Mouse (Mus musculus) B cell, adult 2 months (primary cell): Measurements from ENCODE around the gene Reg3d.
"Not testable (repeated sequence)": the region's sequence is repeated elsewhere in the genome, so short reads cannot be mapped to it uniquely, and the experiment has no call there.

Experiments
- DNase-seq, 2 experiments: peaks; one replicate each; pipeline ENCODE4 v3.0.0; 2022

Reg3d gene

DNA sequence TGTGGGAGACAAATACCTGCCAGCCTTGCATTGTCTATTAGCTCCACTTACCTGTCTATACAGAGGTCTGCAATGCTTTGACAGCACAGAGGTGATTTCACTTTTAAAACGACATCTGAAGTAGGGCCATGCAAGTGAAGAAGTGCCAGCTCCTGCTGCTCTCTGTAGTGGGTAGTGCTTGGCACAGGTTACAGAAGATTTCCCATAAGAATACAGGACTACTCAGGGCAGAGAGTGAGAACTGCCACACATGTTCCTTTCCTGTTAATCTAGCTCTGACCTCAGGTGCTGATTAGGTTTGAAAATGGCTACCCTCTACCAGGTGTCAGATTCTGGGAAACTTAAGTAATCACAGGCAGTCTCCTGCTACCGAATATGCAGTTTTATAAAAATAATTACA, at the start of gene Reg3d:
Reg3d (minus strand) TSS at position 101 of the 400 bp plus-strand sequence.
- no peak for DNase-seq

DNA sequence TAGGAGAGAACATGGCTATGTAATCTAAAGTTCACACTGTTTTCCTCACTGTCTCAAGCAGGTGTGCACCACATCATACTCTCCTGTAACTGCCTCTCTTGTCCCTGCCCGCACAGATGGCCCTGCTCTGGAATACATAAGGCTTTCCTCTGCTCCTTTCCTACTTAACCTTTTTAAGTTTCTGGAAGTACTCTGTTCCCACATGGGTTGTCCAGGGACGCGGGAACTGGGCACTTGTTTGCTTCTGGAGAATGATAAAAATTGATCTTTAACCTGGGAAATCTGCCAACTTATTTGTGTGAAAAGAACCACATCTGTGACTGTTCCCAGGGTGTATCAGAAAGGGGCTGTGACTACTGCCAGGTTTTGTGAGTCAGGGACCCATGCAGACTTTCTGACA, 46.8 kb upstream of the Reg3d start:
- DNase-seq: no peak

DNA sequence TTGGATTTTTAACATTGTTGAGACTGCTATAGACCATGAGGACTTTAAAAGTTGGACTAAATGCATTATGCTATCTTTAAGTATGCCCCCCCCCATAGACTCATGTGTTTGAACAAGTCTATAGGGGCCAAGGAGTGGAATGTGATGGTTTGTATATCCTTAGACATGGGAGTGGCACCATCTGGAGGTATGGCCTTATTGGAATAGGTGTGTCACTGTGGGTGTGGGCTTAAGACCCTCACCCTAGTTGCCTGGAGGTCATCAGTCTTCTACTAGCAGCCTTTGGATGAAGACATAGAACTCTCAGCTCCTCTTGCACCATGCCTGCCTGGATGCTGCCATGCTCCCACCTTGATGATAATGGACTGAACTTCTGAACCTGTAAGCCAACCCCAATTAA, 43.7 kb upstream of the Reg3d start, which contains the start of gene Reg1:
Reg1 (plus strand) TSS at position 301 of the 400 bp plus-strand sequence.
- DNase-seq: not testable (repeated sequence)

DNA sequence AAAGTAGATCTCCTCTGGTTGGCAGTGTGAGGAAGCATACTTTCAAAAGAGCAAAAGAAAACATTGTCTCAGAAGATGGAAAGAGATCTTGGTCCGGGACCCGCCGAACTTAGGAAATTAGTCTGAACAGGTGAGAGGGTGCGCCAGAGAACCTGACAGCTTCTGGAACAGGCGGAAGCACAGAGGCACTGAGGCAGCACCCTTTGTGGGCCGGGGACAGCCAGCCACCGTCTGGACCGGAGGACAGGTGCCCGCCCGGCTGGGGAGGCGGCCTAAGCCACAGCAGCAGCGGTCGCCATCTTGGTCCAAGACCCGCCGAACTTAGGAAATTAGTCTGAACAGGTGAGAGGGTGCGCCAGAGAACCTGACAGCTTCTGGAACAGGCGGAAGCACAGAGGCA, 16.7 kb upstream of the Reg3d start, which contains the start of gene Reg2:
Reg2 (plus strand) TSS at position 301 of the 400 bp plus-strand sequence.
- DNase-seq: not testable (repeated sequence)

DNA sequence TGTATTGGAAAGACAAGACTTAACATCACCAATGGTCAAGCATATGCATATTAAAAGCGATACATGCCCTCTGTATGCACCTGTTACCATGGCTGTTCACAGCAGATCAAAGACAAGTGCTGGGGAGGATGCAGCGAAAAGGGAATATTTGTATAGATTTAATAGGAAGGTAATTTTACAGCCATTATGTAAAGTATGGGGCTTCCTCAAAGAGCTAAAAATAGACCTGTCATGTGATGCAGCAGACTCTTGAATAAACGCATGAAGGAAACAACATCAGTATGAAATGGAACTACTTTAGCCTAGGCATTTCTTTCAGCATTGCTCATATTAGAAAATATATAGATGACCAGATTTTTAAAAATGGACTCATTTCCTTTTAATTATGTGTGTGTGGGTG, 6.9 kb upstream of the Reg3d start:
- DNase-seq: no peak

DNA sequence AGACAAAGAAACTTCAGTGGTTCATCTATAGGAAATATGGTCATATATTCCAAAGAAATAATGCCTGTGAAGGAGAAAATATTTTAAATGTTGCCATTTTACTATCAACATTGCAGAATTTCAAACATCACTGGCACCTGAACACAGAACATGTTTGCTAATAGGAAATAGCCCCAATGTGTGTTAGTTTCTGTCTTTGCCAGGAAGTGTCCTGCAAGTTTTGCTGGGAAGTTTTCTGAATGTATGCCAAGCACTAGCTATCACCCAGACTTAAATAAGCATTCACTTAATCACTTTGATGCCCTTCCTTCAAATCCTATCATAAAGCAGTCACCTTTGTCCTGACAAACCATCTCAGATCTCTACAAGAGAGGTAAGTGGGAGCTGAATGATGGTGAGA, 1.7 kb upstream of the Reg3d start, which contains the start of gene Reg3a:
Reg3a (plus strand) TSS at position 301 of the 400 bp plus-strand sequence.
- DNase-seq: no peak

DNA sequence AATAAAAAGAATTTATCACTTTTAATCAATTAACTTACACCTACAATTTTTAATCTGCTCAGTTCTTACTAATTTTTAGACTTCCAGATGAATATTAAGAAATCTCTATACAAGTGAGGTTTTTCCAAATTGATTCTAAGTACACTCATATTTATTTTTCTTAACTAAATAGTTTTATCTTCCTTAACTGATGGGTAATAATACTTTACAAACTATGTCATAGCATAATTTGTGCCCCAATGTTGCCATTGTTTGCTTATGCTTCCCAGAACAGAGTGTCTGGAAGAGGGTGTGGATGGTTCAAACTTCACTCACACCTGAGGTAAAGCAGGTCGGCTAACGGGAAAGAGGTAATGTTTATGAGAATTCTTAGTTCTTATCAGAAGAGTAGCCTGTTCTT, 8.3 kb downstream of the Reg3d start, which contains the start of gene Reg3b:
Reg3b (plus strand) TSS at position 301 of the 400 bp plus-strand sequence.
- no peak for DNase-seq

DNA sequence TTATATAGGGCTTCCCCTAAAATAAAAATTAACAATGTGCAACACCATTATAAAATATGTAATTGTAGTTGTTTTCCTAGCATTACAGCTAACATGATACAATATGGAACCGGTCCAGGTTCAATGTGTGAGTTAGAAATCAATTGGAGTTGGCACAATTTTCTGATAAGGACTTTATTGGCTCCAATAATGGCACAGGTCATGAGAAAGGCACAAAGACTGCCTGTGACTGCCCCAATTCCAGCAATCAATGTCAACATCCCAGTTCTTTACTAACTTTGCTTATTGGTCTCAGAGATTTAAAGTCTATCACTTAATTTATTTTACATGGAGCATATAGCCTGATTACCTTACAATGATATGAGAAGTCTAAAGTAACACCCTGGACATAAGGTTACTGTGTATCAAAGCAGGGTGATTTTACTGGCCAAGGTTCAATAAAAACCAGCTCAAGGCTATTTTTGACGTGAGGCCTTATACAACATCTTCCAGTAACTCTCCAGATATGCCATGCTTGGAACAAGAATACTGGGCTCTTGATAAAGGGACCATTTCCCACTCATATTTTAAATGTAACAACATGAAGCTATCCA, 16.6 kb downstream of the Reg3d start:
- no peak for DNase-seq

DNA sequence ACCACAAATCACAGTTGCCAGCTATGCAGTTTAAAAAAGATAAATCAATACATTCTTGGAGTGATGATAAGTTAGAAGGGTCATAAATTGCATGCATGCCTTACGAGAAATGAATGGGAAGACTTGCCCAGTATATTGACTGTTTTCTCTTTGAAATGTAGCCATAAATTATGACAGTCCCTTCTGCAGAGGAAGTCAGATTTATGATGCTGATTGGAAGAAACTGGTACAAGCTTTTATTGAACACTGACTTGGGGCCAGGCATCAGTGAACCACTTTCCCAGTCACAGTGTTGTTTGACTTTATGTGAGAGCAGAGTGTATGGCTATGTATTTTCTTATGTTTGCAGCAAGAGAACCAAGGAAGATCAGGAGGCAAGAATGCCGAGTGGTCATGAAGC, 37.0 kb downstream of the Reg3d start:
- no peak for DNase-seq

DNA sequence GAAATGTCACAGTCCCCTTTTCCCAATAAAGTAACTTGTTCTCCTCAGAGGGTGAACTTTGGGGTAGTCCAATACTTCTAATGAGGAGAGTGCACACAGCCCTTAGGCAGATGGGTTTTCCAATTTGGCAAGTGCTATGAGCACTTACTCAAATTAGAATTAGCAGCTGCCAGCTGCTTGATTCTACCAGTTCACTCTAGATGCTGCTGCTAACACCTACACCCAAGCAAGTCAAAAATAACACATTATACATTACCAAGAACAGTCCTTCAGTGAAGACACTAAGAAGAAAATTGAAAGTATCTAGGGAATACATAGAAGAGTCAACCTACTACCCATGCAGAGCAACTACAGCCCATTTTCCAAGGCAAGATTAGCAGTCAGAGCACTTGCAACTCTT, 38.4 kb downstream of the Reg3d start:
- no peak for DNase-seq

DNA sequence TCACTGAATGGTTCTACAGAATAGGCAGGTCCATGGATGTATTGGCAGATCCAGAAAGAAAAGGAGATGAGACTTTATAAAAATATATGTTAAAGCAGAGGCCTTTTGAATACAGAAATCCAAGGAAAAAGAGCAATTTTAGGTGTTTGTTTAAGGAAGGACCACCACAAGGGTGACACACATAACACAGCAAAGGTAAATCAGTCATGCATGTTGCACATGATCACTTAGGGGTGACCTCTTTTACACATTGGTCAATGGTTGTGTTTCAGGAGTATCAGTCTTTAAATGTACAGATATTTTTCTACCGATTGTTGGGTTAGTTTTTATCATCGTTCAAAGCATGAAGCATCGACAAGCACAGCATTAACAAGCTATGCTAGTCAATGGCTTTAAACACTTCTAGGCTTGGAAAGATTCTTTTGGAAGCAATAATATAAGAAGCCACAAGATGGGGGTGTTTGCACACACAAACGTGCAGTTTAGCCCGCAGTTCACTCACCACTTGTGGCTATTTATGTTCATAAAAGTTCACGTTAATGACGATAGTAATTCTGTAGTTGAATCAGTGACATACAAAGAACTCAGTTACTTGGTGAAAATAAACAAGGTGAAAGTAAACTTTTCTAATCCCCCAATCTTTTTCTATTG, 46.6 kb downstream of the Reg3d start:
- no peak for DNase-seq

DNA sequence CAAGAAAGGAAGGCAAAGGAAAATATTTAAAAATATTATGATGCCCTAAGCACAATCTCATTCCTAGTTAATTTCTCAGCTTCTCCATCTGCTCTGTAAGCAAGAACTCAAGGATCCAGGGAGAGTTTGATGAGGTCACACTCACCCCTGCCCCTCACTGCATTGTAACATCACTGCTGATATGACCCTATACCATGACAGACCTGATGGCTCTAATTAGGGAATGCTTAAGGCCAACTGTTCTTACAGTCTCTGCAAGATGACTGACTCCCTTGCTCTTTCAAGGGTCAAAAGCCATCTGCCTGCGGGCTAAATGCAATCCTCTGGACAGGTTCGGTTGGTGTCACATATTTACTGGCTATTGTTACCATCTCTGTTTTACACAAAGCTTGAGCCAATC, 49.5 kb downstream of the Reg3d start:
- no peak for DNase-seq

DNA sequence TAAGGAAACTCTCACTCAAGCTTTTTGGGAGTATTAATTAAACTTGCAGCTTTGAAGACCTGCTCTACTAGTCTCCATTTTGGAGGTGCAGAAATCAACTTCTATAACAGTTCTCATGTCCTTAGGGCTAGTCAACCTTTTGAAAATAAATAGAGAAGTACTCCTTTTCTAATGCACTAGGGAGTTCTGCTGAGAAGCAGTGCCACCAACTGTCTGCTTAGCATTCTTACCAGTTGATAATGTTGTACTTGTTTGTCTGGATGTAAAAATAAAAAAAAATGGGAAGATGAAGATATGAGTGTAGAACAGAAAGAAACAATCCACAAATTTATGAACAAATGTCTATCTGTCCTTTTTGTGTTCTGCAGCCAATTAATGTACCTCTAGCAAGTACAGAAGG, 50.9 kb downstream of the Reg3d start:
- DNase-seq: no peak
